Mouse (Mus musculus) cerebellum, adult 2 months (tissue): ENCODE results near the gene Olfr1082.
"Not testable (repeated sequence)": the region's sequence is repeated elsewhere in the genome, so short reads cannot be mapped to it uniquely, and the experiment has no call there.

ENCODE experiments used
- CTCF ChIP-seq: fragments of 200-500 bp; IDR thresholded peaks from 2 replicates; pipeline ENCODE4 v1.5.1; 2011; ENCODE audit warnings: low read depth, mild to moderate bottlenecking, control low read depth, low read length, moderate library complexity, borderline replicate concordance; ENCODE audit not compliant: insufficient read depth
- POLR2A ChIP-seq: fragments of 200-500 bp; IDR thresholded peaks from 2 replicates; pipeline ENCODE4 v1.6.1; 2011; ENCODE audit warnings: low read length, control low read depth, borderline replicate concordance; ENCODE audit not compliant: insufficient read depth

DNA sequence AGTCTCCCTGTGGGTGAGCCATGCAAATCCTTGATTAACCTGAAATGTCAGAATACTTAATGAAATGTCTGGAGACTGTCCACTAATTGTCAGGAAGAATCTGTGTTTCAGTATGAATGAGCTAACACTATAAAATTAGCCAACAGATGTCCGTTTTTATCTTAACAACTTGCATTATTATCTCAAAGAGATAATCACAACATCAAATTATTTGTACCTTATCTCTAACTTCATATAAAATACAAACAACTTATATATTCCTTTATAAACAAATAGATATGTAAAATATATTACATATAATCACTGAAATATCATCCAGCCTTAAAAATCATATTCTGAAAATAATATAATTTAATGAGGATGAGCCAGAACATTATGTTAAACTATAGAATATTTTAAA is at the start of gene Olfr1082:
- TF ChIP-seq CTCF, POLR2A: not testable (repeated sequence)
